Mouse (Mus musculus) embryonic facial prominence, embryonic 11.5 days (tissue): ENCODE data around the gene Olfr648. TPM values are rescaled to one million over a fixed set of nuclear protein-coding genes. Genes with fewer than 3 reads are reported as not detected.

Source experiments
- ATAC-seq: fragments of 200-750 bp; cut with Nextera tagmentation; replicated peaks from 2 replicates; pipeline ENCODE4 v1.8.0; 2017; ENCODE audit warnings: low read depth; ENCODE audit not compliant: insufficient number of reproducible peaks, low FRiP score, low TSS enrichment
- DNase-seq: peaks from one replicate; pipeline ENCODE4 v3.0.0-alpha.2; 2015; ENCODE audit warnings: low spot score
- H3K27ac ChIP-seq: fragments of 300-500 bp; sonication (generic); replicated peaks from 2 replicates; pipeline ENCODE4 v1.5.1; 2014; ENCODE audit warnings: mild to moderate bottlenecking, low read depth, low read length, control low read depth
- H3K27me3 ChIP-seq: fragments of 300-500 bp; sonication (generic); 2 replicates; pipeline ENCODE4 v1.6.1; 2014; ENCODE audit warnings: mild to moderate bottlenecking, low read length, moderate library complexity, mixed read lengths; ENCODE audit not compliant: control insufficient read depth, insufficient read depth
- H3K36me3 ChIP-seq: fragments of 300-500 bp; sonication (generic); replicated peaks from 2 replicates; pipeline ENCODE4 v1.6.1; 2014; ENCODE audit warnings: low read depth, mild to moderate bottlenecking, low read length, moderate library complexity, mixed read lengths; ENCODE audit not compliant: control insufficient read depth, insufficient read depth
- H3K4me1 ChIP-seq: fragments of 300-500 bp; sonication (generic); 2 replicates; pipeline ENCODE4 v1.6.1; 2014; ENCODE audit warnings: low read length, mixed read lengths; ENCODE audit not compliant: control insufficient read depth, insufficient read depth
- H3K4me2 ChIP-seq: fragments of 300-500 bp; sonication (generic); 2 replicates; pipeline ENCODE4 v1.6.1; 2014; ENCODE audit warnings: low read depth, mild to moderate bottlenecking, control low read depth, low read length, moderate library complexity
- H3K4me3 ChIP-seq: fragments of 300-500 bp; sonication (generic); 2 replicates; pipeline ENCODE4 v1.5.1; 2014; ENCODE audit warnings: low read depth, low read length, control low read depth
- H3K9ac ChIP-seq: fragments of 300-500 bp; sonication (generic); replicated peaks from 2 replicates; pipeline ENCODE4 v1.6.1; 2014; ENCODE audit warnings: mild to moderate bottlenecking, control low read depth, low read length
- H3K9me3 ChIP-seq: fragments of 300-500 bp; sonication (generic); replicated peaks from 2 replicates; pipeline ENCODE4 v1.6.1; 2016; ENCODE audit warnings: mild to moderate bottlenecking, low read length, inconsistent platforms, mixed read lengths; ENCODE audit not compliant: control insufficient read depth
- WGBS: fragments of 180-500 bp; shearing (Covaris S2); extraction: QIAGEN DNeasy Blood & Tissue Kit; methylation state at CpG from one replicate; pipeline ENCODE4 v1.1.7; 2014; 5-methylcytosine and 5-hydroxymethylcytosine counted together
- polyA plus RNA-seq: library from polyadenylated mRNA; unstranded; fragments of >200 nt; fragmentation: Nextera tagmentation; extraction: Ambion mirVana; gene quantifications from 2 replicates; pipeline ENCODE4 v1.2.1, GENCODE M21; 2014

The Olfr648 gene
- 0.15 and 0.27 TPM in 2 replicates for polyA plus RNA-seq

GRCm38 (mm10) chr7:104183292-104183691 is at the start of gene Olfr648:
Gene Olfr648 (minus strand): TSS chr7:104183392.
- ATAC-seq (no peak), DNase-seq (no peak)
- Histone ChIP-seq H3K9me3 (no peaks in the 10 kb centered on the region), H3K4me1 (no peaks in the 10 kb centered on the region), H3K9ac (no peak within 1 kb of the TSS), H3K27ac (no peak within 1 kb of the TSS), H3K4me3 (no peak within 1 kb of the TSS), H3K36me3 (no peaks in the 10 kb centered on the region), H3K4me2 (no peak within 1 kb of the TSS), H3K27me3 (no peaks in the 10 kb centered on the region)
- 95% methylated on average over 2 of the region's 2 CpGs for WGBS

DNA sequence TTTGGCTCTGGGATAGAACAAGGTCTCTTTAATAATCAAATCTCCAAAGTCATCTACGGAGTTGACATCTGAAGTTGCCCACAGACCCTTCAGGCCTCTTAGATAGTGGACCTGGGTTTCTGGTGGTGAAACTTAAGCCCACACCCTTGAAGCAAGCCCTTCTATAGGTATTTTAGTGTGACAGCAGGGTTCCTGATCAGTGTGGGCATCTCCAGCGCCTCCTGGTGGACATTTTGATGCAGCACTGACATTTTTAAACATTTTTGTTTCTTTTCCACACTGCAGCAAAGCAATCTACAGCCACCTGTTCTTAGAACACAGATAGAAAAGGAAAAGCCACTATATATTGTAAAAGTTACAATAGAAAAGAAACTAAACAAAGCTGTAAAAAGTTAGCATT is 48.0 kb upstream of the Olfr648 start:
- H3K9ac ChIP-seq = no peak overlapping the region
- ATAC-seq (no peak), DNase-seq (peak; percentile 37)
- no peak overlapping the region for H3K4me2 ChIP-seq
- H3K9me3 ChIP-seq = no peaks in the 10 kb centered on the region
- no peaks in the 10 kb centered on the region for H3K36me3 ChIP-seq
- H3K27me3 ChIP-seq = no peaks in the 10 kb centered on the region
- H3K4me1 ChIP-seq = no peaks in the 10 kb centered on the region
- no peak overlapping the region for H3K27ac ChIP-seq
- H3K4me3 ChIP-seq = no peak overlapping the region
- 18% methylated on average over 2 of the region's 2 CpGs for whole genome bisulfite sequencing

GRCm38 (mm10) chr7:104218701-104219569 is 35.7 kb upstream of the Olfr648 start, which contains the start of gene Trim6:
Gene Trim6 (plus strand): TSS chr7:104218793.
- H3K36me3 ChIP-seq = no peaks in the 10 kb centered on the region
- H3K27me3 ChIP-seq = no peaks in the 10 kb centered on the region
- DNase-seq = peak; percentile 70
- 2% methylated on average over 37 of the region's 37 CpGs for WGBS
- no peaks in the 10 kb centered on the region for H3K4me1 ChIP-seq
- peak; percentile 60; the same call in 1 of the 2 replicates for ATAC-seq
- no peaks in the 10 kb centered on the region for H3K9me3 ChIP-seq
- H3K27ac ChIP-seq = no peak within 1 kb of the TSS
- H3K4me3 ChIP-seq = peak within 1 kb of the TSS; percentile 33
- H3K9ac ChIP-seq = peak within 1 kb of the TSS; percentile 52
- H3K4me2 ChIP-seq = peak within 1 kb of the TSS; percentile 57

DNA sequence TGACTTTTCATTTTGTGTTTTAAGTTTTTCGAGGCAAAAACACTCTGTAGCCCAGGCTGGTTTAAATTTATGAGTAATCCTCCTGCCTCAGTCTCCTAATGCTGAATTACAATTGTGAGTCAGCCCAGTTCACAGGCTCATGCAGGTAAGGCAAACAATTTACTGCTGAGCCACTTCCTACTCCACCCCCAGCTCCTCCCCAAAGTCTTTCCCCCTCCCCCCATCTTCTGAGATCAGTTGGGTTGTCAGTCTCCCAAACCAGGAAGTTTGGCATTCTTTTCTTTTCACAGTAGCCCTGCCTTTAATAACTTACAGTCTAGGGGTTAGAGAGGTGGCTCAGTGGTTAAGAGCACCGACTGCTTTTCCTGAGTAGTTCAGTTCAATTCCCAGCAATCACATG is 34.7 kb upstream of the Olfr648 start:
- Histone ChIP-seq H3K27me3 (no peaks in the 10 kb centered on the region), H3K4me3 (no peak overlapping the region), H3K9me3 (no peaks in the 10 kb centered on the region), H3K36me3 (no peaks in the 10 kb centered on the region), H3K4me1 (no peaks in the 10 kb centered on the region), H3K27ac (no peak overlapping the region), H3K9ac (no peak overlapping the region), H3K4me2 (no peak overlapping the region)
- no peak for ATAC-seq
- DNase-seq = no peak
- WGBS = 65% methylated on average over 2 of the region's 2 CpGs

GRCm38 (mm10) chr7:104216011-104216535 is 32.9 kb upstream of the Olfr648 start:
- Histone ChIP-seq H3K4me1 (no peaks in the 10 kb centered on the region), H3K4me3 (no peak overlapping the region), H3K9ac (no peak overlapping the region), H3K27ac (no peak overlapping the region), H3K9me3 (no peaks in the 10 kb centered on the region), H3K27me3 (no peaks in the 10 kb centered on the region), H3K4me2 (no peak overlapping the region), H3K36me3 (no peaks in the 10 kb centered on the region)
- DNase-seq = no peak
- no peak for ATAC-seq
- WGBS = 41% methylated on average over 1 of the region's 1 CpGs

GRCm38 (mm10) chr7:104206197-104206596 is 23.0 kb upstream of the Olfr648 start:
- 92% methylated on average over 7 of the region's 7 CpGs for WGBS
- Histone ChIP-seq H3K9ac (no peak overlapping the region), H3K27ac (no peak overlapping the region), H3K4me3 (no peak overlapping the region), H3K9me3 (no peaks in the 10 kb centered on the region), H3K4me2 (no peak overlapping the region), H3K36me3 (no peaks in the 10 kb centered on the region), H3K4me1 (no peaks in the 10 kb centered on the region), H3K27me3 (no peaks in the 10 kb centered on the region)
- DNase-seq = no peak
- ATAC-seq = no peak

DNA sequence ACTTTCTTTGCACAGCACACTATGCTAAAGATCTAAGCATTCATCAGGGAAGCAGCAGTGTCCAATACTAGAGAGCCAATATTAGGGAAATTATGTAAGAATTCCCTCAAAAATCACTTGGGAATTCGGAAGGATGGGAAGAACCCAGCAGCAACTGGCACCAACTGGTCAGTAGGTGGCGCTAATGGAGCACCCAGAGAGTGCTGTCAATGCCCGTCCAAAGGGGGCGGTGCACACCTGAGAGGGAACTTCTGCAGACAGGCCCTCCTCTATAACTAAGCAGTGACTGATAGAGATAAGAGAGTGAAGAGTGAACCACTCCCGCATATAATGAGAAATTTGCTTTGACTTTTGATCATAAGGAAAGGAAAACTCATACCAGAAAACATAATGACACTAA is 16.6 kb upstream of the Olfr648 start:
- ATAC-seq = no peak
- 8% methylated on average over 5 of the region's 5 CpGs for WGBS

GRCm38 (mm10) chr7:104195885-104196284 is 12.7 kb upstream of the Olfr648 start, which contains the start of gene Olfr649:
Gene Olfr649 (minus strand): TSS chr7:104195985.
- Histone ChIP-seq H3K4me2 (no peak within 1 kb of the TSS), H3K4me3 (no peak within 1 kb of the TSS), H3K9me3 (no peaks in the 10 kb centered on the region), H3K27me3 (no peaks in the 10 kb centered on the region), H3K36me3 (no peaks in the 10 kb centered on the region), H3K4me1 (no peaks in the 10 kb centered on the region), H3K9ac (no peak within 1 kb of the TSS), H3K27ac (no peak within 1 kb of the TSS)
- DNase-seq = no peak
- 80% methylated on average over 6 of the region's 6 CpGs for WGBS
- ATAC-seq = no peak

More for the DNA sequence above, 16.6 kb upstream of the Olfr648 start:
- DNase-seq = peak; percentile 79
- H3K4me1 ChIP-seq = no peaks in the 10 kb centered on the region
- H3K27ac ChIP-seq = no peak overlapping the region
- no peak overlapping the region for H3K9ac ChIP-seq
- no peaks in the 10 kb centered on the region for H3K36me3 ChIP-seq
- no peaks in the 10 kb centered on the region for H3K27me3 ChIP-seq
- no peak overlapping the region for H3K4me3 ChIP-seq
- H3K4me2 ChIP-seq = no peak overlapping the region
- no peaks in the 10 kb centered on the region for H3K9me3 ChIP-seq
